Mouse (Mus musculus) stomach, postnatal 0 days (tissue): ENCODE data around the gene Rprm.

Source experiments
- CTCF ChIP-seq: IDR thresholded peaks from 2 replicates; pipeline ENCODE4 v1.5.1; 2016; ENCODE audit warnings: antibody characterized with exemption, low read depth, mild to moderate bottlenecking, moderate library complexity
- EP300 ChIP-seq: optimal IDR thresholded peaks from 2 replicates; pipeline ENCODE3; 2016; ENCODE audit warnings: antibody characterized with exemption

DNA sequence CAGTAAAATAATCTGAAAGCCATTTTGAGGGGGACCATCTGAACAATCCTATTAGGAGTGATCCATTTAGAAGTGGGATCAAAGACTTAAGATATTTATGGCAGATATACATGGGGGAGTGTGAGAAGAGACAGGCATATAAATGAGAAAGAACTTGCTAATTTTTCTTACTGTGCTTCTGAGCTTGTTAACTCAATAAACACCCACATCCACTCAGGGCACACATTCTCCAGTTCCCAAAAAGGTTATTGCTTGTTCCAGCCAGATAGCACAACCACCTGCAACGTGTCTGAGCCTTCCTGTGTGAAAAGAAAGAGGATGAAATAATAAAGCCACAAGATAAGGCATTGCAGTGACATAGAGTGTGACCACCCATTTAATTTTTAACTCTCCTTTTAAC, 22.9 kb downstream of the Rprm start:
- TF ChIP-seq EP300 (no peak), CTCF (no peak)
